Mouse (Mus musculus): ENCODE results near the gene Spatc1l.

Gene Spatc1l

DNA sequence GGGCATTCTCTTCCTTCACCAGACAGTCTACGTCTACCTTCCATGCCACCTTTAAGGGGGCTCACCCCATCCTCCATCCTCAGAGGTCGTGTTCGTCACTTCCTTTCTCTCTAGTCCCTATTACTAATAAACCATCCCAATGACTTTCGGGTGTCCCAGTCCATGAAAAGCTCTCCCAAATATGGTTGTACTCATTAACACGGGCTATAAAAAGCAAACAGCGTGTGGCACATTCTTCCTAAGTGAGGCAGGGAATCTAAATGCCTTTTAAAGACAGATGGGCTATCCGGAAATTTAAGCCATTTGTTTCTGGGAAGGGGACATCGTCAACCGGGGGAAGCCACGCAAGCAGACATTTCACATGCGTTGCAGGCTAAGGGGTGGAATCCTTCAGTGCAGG lies 28.1 kb downstream of the Spatc1l start:
- no peak for DNase-seq (ENCODE audit: extremely low read depth, insufficient read length, low spot score)

- DNase-seq (ENCODE audit: extremely low read depth, insufficient read length, low spot score): no peak
Observed at GRCm38 (mm10) chr10:76596338-76596737, 34.3 kb downstream of the Spatc1l start.

- DNase-seq (ENCODE audit: extremely low read depth, insufficient read length, low spot score): no peak
Observed at GRCm38 (mm10) chr10:76602690-76603089, 40.6 kb downstream of the Spatc1l start.

DNA sequence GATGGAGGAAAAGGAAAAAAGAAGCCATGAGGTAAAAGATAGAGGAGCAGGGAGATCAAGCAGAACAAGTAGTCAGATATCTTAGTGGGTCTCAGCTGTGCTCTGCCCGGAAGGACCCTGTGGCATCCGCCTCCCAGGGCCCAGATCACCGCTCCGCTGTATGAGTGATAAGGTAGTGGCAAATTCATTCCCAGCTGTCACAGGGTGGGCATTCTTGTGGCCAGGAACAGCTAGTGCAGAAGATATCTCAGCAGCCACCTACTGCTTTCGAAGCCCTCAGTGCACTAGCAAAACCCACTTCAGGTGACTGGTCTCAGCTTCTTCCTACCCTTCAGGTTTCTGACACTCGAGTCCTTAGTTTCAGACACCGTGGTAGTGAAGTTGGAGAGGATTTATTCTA lies 50.4 kb downstream of the Spatc1l start:
- DNase-seq (ENCODE audit: extremely low read depth, insufficient read length, low spot score): no peak
